Mouse (Mus musculus) kidney, postnatal 25 days (tissue): ENCODE measurements around the gene Plin3.

Source experiments
- DNase-seq, 2 experiments: peaks; one replicate each; pipeline ENCODE4 v3.0.0; 2021; ENCODE audit warnings: mixed read lengths in 2 of 2

Gene Plin3

GRCm38 (mm10) chr17:56241541-56242401 is 50.9 kb downstream of the Plin3 start:
- DNase-seq, result peak; percentile 93 to 97

GRCm38 (mm10) chr17:56233818-56234469 is 58.7 kb downstream of the Plin3 start:
- DNase-seq, result peak; percentile 68 to 88

- DNase-seq, result no peak
These were observed 59.3 kb downstream of the Plin3 start for GRCm38 (mm10) chr17:56233389-56233788.

- DNase-seq, result no peak
These were observed 62.7 kb downstream of the Plin3 start for GRCm38 (mm10) chr17:56229943-56230342.
